Mouse (Mus musculus): ENCODE results near the gene Nt5dc2. TPM values are rescaled to one million over a fixed set of nuclear protein-coding genes. Genes with fewer than 3 reads are reported as not detected.

Gene Nt5dc2
- total RNA-seq, 2 experiments from 2014 or later = 33.9 to 35.4 TPM

GRCm38 (mm10) chr14:31133023-31133665, 2.3 kb downstream of the Nt5dc2 start:
- no peak for DNase-seq (ENCODE audit: low spot score in 2 of 2)

DNA sequence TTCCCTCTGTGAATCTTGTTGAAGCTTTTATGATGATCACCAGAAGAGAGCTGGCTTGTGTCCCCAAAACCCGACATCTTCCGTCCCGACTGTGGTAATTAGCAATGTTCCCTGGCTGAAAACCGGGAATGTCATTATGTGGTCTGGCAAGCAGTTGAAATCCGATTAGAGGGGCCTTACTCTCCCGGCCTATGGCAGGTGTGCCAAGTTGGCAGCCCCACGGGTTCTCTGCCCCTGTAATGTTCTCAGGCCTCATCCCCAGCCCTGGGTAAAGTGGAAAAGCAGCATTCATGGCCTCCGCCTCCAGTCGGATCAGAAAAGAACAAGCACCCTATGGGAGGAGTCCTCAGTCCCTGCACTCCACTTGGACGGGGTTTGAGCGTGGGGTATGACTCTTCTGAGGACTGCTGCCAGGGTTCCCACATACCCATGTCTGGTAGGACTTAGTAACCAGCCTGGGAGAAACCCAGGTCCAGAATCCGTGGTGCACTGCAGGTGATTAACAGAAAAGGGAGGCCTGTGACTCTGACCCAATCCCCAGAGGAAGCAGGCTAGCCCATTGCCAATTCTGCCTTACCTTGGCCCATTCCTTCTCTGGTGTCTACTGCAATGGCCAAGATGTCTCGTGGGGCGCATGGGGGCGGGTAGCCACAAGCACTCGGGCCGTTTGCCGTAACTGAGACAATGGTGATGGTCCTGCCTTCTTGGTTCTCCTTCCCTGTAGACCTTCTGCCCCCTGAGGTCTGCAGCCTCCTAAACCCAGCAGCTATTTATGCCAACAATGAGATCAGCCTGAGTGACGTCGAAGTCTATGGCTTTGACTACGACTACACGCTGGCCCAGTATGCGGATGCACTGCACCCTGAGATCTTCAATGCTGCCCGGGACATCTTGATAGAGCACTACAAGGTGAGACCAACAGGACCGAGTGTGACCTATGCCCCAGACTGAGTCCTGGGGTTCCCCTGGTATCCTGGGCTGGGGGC, 3.5 kb downstream of the Nt5dc2 start:
- DNase-seq (ENCODE audit: low spot score in 2 of 2) = no peak

GRCm38 (mm10) chr14:31135495-31136410, 4.9 kb downstream of the Nt5dc2 start:
- DNase-seq (ENCODE audit: low spot score in 2 of 2) = no peak

DNA sequence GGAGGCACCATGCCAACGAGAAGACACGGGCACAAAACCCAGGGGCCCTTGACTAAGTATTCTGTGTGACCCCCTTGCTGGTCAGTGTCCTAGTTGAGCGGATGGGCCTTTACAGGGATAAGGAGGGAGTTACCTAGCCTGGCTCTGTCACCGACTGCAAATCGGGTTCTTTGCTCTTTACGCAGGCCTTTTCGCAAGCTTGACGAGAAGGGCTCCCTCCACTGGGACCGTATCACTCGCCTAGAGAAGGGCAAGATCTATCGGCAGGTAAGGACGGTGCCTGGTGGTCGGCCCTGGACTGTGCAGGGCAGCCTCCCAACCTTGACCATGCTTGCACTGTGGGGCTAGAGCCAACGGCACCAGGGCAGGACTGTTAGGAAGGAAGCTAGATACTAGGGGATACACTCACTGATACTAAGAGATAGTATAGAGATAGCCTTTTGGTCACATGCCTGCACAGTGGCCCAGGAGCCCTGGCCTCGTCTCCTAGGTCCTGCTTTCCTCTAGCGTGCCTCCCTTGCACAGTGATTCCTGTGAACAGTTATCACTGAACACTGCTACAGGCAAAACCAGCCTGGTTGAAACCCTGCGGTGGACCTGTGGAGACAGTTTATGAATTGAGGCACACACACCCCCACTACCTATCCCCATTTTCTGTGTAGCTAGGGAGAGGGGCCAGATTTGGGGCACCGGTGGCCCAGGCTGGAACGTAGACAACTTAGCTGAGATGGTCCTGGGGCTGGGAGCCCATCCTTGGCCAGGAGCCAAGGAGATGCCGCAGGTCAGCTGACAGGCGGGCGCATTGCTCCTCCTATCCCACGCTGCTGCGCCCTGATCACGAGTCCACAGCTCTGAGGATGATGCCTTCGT, 5.8 kb downstream of the Nt5dc2 start:
- DNase-seq (ENCODE audit: low spot score in 2 of 2) = no peak

- DNase-seq (ENCODE audit: low spot score in 2 of 2) = no peak
Observed at GRCm38 (mm10) chr14:31137281-31137595, 6.4 kb downstream of the Nt5dc2 start.

DNA sequence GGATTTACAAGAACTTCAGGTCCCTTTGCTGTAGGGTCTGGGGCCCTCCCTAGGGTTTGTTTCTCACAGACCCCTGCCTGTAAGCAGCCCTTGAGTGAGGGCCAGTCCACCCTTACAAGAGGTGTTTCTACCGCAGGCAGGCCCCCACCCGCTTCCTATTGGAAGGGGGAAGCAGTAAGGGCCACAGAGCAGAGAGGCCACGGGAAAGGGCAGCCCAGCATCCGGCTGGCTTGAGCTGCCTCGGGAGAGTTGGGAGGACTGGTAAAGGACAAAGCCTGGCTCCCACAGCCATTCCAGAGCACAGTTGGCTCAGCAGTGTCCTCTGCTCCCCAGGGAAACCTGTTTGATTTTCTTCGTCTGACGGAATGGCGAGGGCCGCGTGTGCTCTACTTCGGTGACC, 6.9 kb downstream of the Nt5dc2 start:
- DNase-seq (ENCODE audit: low spot score in 2 of 2) = no peak

- no peak for DNase-seq (ENCODE audit: low spot score in 2 of 2)
Observed at GRCm38 (mm10) chr14:31138219-31138896, 7.5 kb downstream of the Nt5dc2 start.

GRCm38 (mm10) chr14:31138897-31139429, 8.1 kb downstream of the Nt5dc2 start:
- DNase-seq (ENCODE audit: low spot score in 2 of 2) = no peak

- no peak for DNase-seq (ENCODE audit: low spot score in 2 of 2)
Observed at GRCm38 (mm10) chr14:31139666-31140065, 8.8 kb downstream of the Nt5dc2 start.

DNA sequence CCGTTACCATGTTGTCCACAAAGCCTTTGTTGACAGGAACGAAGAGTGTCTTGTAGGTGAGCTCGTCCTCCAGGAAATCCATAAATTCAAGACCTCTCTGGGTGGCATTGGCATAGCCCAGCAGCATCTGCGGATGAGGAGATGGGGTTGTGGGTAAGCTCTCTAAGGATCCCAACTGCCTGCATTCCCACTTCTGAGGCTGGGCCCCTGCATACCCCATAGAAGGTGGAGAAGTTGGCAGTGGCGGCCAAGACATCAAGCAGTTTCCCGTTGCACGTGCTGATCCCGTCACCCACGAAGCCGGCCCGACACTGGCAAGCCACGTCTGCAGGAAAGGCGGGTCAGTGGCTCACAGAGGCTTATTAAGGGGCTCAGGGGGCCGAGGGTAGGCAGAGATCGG, 9.3 kb downstream of the Nt5dc2 start:
- DNase-seq (ENCODE audit: low spot score in 2 of 2) = no peak

DNA sequence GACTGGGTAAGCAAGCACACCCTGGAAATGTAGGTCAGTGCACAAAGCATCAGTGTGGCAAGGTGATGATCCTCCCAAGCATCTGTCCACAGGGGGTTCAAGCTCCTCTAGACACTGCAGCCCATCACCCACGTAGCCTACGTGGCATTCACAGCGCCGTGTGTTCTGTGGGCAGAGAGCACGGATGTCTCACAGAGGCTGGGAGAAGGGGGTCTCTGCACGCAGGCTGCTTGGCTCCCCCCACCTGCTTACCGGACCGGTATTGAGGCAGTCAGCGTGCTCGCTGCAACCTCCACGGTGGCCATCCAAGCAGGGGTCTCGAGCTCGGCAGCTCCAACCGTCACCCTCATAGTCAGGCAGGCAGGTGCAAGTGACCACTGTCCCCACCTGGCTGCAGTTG, 10.2 kb downstream of the Nt5dc2 start:
- DNase-seq (ENCODE audit: low spot score in 2 of 2) = no peak

GRCm38 (mm10) chr14:31145694-31146093, 14.8 kb downstream of the Nt5dc2 start:
- DNase-seq (ENCODE audit: low spot score in 2 of 2) = no peak

DNA sequence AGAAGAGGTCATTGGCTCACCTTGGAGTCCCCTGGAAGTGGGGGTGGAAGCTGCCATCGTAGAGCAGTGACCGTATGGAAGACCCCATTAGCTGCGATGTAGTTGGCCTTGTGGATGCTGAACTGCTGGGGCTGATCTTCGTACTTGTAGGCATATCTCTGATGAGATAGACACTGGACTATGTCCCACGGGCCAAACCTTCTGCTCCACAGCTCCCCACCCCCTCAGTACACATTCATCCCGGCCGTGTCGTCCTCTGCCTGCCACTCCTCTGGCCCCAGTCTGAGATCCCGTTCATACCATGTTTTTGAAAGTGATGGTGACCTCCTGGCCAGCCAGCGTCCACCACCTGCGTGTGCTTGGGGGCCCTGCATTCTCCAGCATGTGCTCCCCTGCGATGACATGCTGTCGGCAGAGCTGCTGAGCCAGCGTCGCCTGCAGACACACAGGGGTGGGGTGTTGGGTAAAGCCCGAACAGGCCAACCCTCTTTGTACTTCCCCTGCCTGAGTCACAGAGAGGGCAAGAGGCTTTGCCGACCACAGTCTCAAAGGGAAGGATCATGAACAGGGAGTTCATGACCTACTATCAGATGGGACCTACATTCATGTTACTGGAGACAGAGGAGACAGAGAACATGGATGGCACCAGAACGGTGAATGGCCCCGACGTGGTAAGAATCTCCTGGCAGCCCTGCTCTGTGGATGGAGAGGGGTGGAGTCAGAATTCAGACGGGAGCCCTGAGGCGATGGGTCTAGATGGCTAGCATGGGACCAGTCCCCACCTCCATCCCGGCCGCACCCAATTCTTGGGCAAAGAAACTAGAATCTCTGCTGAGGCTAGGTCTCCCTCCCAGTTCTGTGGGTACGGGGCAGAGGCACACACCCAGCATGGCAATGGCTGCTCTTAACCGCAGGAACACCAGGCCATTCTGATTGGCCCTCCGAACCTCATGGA, 29.6 kb downstream of the Nt5dc2 start:
- DNase-seq (ENCODE audit: low spot score in 2 of 2) = no peak

DNA sequence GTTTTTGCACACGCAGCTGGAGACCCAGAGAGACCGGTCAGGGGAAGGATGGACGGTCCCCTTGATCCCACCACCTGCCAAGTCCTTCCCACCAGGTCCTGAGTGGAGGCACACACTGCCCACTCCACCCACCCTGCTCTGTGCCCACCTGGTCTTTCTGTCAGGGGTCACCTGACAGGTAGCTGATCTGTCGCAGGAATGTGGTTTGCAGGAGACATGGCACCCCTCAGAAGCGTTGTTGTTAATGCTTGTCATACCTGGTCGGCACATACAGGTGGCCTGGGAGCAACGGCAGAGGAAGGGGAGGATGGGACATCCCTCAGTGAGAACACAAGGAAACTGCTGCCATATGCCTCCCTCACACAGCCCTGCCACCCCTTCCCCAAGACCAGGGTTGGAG, 30.3 kb downstream of the Nt5dc2 start:
- no peak for DNase-seq (ENCODE audit: low spot score in 2 of 2)

DNA sequence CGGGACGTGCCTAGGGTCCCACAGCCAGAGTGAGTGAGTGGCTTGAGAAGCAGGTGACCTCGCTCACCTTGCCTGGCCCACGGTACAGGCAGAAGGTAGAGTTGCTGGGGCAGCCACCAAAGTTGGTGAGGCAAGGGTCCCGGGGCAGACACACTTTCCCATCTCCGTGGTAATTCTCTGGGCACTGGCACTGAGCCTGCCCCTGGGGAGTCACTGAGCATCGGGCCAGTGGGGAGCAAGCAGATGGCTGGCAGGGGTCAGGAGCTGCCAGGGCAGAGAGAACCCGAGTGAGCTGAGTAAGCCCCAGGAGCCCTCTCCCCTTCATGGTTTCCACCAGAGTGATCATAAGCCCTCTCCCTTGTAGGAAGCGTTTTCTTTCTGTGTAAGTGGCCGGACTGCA, 30.8 kb downstream of the Nt5dc2 start:
- no peak for DNase-seq (ENCODE audit: low spot score in 2 of 2)

DNA sequence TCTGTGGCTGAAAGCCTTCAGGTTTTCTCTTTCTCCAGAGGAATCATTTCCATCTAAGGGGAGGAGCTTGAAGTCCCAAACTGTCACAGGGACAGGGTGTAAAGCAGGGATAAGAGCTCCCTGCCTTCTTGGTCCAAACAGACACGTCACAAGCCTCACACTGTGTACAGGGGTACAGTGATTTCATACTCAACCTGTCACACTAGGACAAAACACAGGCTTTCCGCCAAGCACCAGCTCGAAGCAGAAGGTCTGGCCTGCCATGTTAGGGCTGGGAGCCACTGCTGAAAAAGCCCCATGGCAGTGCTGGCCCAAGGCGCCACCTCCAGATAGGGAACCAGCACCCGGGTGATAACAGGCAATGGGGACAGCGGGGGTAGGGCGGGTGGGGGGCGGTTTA, 33.2 kb downstream of the Nt5dc2 start:
- DNase-seq (ENCODE audit: low spot score in 2 of 2) = no peak

- DNase-seq (ENCODE audit: low spot score in 2 of 2) = no peak
Observed at GRCm38 (mm10) chr14:31165010-31165409, 34.2 kb downstream of the Nt5dc2 start.

DNA sequence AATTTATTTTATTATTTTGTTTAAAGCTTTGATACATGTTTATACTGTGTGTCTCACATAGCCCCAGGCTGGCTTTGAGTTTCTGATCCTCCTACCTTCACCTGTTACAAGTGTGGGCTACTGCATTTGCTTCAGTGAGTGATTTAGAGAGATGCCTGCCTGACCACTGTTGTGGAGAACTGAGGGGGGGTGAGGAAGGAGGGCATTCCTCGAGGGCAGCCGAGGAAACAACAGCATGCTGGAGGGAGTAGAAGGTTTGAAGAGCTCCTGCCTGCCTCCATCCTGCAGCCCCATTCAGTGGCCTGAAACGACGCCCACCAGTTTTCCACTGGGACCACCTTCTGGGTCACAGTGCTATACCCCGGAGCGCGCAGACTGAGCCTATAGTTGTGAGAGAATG, 34.6 kb downstream of the Nt5dc2 start:
- DNase-seq (ENCODE audit: low spot score in 2 of 2) = no peak

All from gastrocnemius, postnatal 4 days (tissue).